Mouse (Mus musculus) heart, embryonic 11.5 days (tissue): ENCODE measurements at regions not wholly inside any gene's neighbourhood (a gene's known extent, or its start where the extent isn't known, plus 50 kb on each side); places are given as distances from the start of the nearest gene placed in this dataset.

Source experiments
- ATAC-seq: fragments of 200-750 bp; cut with Nextera tagmentation; replicated peaks from 2 replicates; pipeline ENCODE4 v1.8.0; 2017; ENCODE audit warnings: moderate library complexity; ENCODE audit not compliant: insufficient number of reproducible peaks, low FRiP score, low TSS enrichment
- H3K27ac ChIP-seq: fragments of 300-500 bp; sonication (generic); 2 replicates; pipeline ENCODE4 v1.5.1; 2014; ENCODE audit warnings: mild to moderate bottlenecking, low read depth, low read length
- H3K27me3 ChIP-seq: fragments of 300-500 bp; sonication (generic); 2 replicates; pipeline ENCODE4 v1.6.1; 2014; ENCODE audit warnings: mild to moderate bottlenecking, low read length, mixed read lengths; ENCODE audit not compliant: control insufficient read depth, insufficient read depth
- H3K36me3 ChIP-seq: fragments of 300-500 bp; sonication (generic); 2 replicates; pipeline ENCODE4 v1.6.1; 2014; ENCODE audit warnings: mild to moderate bottlenecking, low read length, moderate library complexity, mixed read lengths; ENCODE audit not compliant: control insufficient read depth, insufficient read depth
- H3K4me1 ChIP-seq: fragments of 300-500 bp; sonication (generic); 2 replicates; pipeline ENCODE4 v1.6.1; 2014; ENCODE audit warnings: low read length; ENCODE audit not compliant: control insufficient read depth, insufficient read depth
- H3K4me2 ChIP-seq: fragments of 300-500 bp; sonication (generic); 2 replicates; pipeline ENCODE4 v1.6.1; 2014; ENCODE audit warnings: mild to moderate bottlenecking, moderate library complexity
- H3K4me3 ChIP-seq: fragments of 300-500 bp; sonication (generic); 2 replicates; pipeline ENCODE4 v1.5.1; 2014; ENCODE audit warnings: low read depth, low read length
- H3K9ac ChIP-seq: fragments of 300-500 bp; sonication (generic); 2 replicates; pipeline ENCODE4 v1.6.1; 2014; ENCODE audit warnings: mild to moderate bottlenecking, low read depth, low read length, moderate library complexity
- H3K9me3 ChIP-seq: fragments of 300-500 bp; sonication (generic); replicated peaks from 2 replicates; pipeline ENCODE4 v1.6.1; 2016; ENCODE audit warnings: low read length; ENCODE audit not compliant: control insufficient read depth
- WGBS: fragments of 180-500 bp; shearing (Covaris S2); extraction: QIAGEN DNeasy Blood & Tissue Kit; methylation state at CpG from one replicate; pipeline ENCODE4 v1.1.7; 2014; ENCODE audit not compliant: insufficient replicate concordance; 5-methylcytosine and 5-hydroxymethylcytosine counted together

DNA sequence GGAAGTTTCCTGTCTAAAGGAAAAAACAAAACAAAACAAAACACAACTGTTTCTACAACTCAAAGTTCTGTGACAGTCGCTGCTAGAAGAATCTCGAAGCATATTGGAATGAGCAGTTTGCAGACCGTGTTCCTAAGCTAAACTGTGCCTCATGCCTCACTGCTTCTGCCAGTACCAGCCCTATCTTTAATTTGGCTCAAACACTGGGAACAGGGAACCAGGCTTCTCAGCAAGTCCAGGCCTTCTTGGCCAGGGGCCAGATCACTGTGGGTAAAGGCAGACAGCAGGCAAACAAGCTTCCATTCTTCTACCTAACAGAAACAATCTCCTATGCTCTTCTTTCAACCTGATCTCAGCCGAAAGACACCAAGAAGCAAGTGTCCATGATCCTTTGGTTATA is 56.5 kb downstream of the Tmsb4x start:
- H3K27me3 ChIP-seq = no peaks in the 10 kb centered on the region
- ATAC-seq = no peak
- H3K4me2 ChIP-seq = no peak overlapping the region
- H3K4me3 ChIP-seq = no peak overlapping the region
- 63% methylated on average over 4 of the region's 4 CpGs for WGBS
- no peaks in the 10 kb centered on the region for H3K4me1 ChIP-seq
- H3K27ac ChIP-seq = 0 out of 2 replicates have a peak overlapping the region, but pooled peaks have one; percentile 22
- H3K9me3 ChIP-seq = no peaks in the 10 kb centered on the region
- H3K36me3 ChIP-seq = no peaks in the 10 kb centered on the region
- H3K9ac ChIP-seq = no peak overlapping the region

DNA sequence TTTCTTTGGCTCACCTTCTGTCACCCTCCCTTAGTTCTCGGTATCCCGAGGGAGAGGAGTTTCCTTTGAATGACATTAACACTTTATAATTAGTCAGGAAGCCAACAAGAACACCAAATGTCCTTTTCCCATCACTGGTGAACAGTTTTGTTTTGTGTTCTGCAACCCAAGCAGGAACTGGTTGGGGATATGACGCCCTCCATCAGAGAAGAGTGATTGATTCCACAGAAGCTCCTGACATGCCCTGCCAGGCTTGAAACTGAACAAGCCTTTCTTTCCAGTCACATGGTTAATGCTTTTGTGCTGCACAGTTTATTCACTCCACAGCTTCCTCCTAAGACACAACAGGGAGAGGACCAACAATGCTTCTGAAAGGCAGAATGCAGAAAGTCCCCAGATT is 57.8 kb downstream of the Tmsb4x start:
- H3K27ac ChIP-seq = peak overlapping the region; percentile 35; the same call in 1 of the 2 replicates
- no peak overlapping the region for H3K4me2 ChIP-seq

DNA sequence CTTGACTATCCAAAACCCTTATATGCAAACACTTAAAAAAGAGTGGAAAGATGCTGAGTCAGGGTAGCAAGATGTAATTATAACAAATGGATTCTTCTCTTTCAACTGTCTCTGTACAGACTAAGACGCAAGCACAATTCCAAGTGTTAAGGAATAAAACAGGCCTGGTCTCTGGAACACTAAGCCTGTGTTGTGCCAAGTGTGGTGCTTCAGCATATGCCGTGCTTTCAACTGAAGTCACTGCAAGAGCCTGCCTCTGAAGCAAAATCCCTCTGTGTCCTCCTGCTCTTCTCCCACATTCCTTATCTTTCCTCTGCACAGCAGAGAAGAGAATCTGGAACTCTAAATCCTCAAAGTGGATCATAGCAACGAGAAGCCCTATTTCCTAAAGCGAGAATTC is 59.7 kb downstream of the Tmsb4x start:
- H3K4me2 ChIP-seq = no peak overlapping the region
- no peak for ATAC-seq
- no peaks in the 10 kb centered on the region for H3K4me1 ChIP-seq
- no peak overlapping the region for H3K4me3 ChIP-seq
- H3K27ac ChIP-seq = no peak overlapping the region
- no peak overlapping the region for H3K9ac ChIP-seq
- H3K27me3 ChIP-seq = no peaks in the 10 kb centered on the region
- H3K36me3 ChIP-seq = no peaks in the 10 kb centered on the region
- 81% methylated on average over 4 of the region's 4 CpGs for WGBS
- H3K9me3 ChIP-seq = no peaks in the 10 kb centered on the region

More for the DNA sequence above, 57.8 kb downstream of the Tmsb4x start:
- Histone ChIP-seq H3K9me3 (no peaks in the 10 kb centered on the region), H3K27me3 (no peaks in the 10 kb centered on the region), H3K9ac (no peak overlapping the region), H3K4me3 (no peak overlapping the region), H3K36me3 (no peaks in the 10 kb centered on the region), H3K4me1 (no peaks in the 10 kb centered on the region)
- ATAC-seq = no peak
- WGBS = 71% methylated on average over 3 of the region's 3 CpGs

DNA sequence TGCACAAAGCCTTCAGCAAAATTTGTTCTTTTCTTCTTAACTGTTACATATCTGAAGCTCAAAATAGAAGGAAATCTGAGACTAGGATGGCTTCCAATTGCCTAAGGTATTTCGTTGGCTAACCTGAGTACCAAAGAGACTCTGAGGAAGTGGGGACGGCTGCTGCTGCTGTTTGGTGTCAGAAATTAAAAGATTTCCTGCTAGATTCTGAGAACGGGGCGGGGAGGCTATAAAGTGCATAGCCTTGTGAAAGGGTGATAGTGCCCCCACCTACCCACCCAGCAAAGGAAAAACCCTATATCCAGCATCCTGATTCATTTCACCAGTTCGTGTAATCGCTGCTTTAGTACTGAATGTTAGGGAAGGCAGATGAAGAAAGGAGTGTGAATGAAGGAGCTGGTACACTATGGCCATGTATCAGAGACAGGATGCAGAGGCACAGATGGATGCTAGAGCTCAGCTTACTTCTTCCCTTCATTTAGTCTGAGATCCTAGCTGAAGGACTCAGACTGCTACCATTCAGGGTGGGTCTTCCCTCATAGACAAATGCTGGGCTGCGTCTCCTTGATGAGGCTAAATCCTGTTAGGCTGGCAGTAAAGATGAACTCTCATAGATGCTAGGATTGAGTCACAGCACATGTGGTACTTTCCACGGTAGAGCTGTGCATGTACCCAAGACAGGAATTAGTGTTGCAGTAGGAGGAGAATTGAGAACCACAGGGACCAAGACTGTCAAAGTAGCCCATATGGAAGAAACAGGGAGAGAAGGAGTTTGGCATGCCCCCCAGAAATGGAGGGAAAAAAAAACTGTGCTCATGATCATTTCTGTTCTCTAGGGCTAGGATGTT is 62.4 kb downstream of the Tmsb4x start:
- Histone ChIP-seq H3K4me2 (no peak overlapping the region), H3K27ac (no peak overlapping the region), H3K36me3 (no peaks in the 10 kb centered on the region), H3K27me3 (no peaks in the 10 kb centered on the region; the same call in 1 of the 2 replicates), H3K9ac (no peak overlapping the region), H3K4me1 (no peaks in the 10 kb centered on the region), H3K4me3 (no peak overlapping the region), H3K9me3 (no peaks in the 10 kb centered on the region)
- WGBS = 68% methylated on average over 8 of the region's 8 CpGs
- ATAC-seq = no peak

DNA sequence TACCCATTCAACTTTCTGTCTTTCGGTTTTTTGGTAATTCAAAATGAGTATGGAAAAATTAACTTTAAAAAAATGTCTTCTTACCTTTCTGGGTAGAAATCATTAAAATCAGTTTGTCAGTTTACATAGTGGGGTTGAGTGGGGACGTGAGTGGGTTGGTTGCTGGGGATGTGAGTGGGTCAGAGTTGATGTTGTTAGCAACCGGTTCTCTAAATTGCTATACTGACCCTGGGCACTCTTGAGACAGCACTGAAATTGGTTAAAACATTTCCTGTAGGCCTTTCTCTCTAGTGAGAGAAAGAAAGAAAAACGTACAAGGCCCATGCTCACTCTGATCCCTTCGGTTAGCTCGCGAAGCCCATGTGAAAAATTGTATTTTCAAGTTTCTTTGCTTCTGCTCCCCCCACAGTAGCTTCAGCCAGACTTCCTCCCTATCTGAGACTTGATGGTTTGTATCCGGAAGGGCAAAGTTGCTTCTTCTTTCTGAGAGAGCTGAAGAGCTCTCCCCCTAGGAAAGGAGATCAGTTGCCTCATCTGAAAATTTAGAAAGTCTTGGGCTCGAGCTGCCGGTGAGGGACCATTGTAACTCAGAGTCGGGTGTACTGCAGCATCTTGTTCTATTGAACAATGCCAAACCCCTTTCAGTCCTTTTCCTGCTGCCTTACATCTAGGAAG is 63.5 kb downstream of the Tmsb4x start:
- H3K4me3 ChIP-seq = no peak overlapping the region
- no peak overlapping the region for H3K4me2 ChIP-seq
- H3K4me1 ChIP-seq = no peaks in the 10 kb centered on the region
- H3K36me3 ChIP-seq = no peaks in the 10 kb centered on the region
- 71% methylated on average over 11 of the region's 11 CpGs for whole genome bisulfite sequencing
- H3K27me3 ChIP-seq = no peaks in the 10 kb centered on the region; the same call in 1 of the 2 replicates
- H3K9me3 ChIP-seq = no peaks in the 10 kb centered on the region
- H3K27ac ChIP-seq = no peak overlapping the region
- no peak for ATAC-seq
- H3K9ac ChIP-seq = no peak overlapping the region

DNA sequence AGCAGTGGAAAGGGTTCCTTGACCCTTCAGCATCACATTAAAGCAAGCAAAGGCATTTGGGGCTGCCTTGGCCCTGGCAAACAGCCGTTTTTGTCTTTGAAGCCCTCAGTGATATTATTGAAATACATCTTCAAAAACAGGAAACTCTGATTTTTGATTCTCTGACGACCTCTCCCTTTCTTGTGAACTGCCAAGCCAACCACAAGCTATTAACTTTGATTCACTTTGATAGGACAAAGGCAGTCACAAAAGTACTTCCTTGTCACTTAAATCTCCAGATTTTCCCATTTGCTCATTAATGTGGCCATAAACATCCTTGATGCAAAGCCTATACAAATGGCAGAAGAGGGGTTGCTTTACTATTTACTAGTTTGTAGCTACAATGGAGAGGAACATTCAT is 70.0 kb downstream of the Tmsb4x start:
- ATAC-seq = no peak
- Histone ChIP-seq H3K4me2 (no peak overlapping the region), H3K9ac (no peak overlapping the region), H3K9me3 (no peaks in the 10 kb centered on the region), H3K4me3 (no peak overlapping the region), H3K27me3 (no peaks in the 10 kb centered on the region; the same call in 1 of the 2 replicates), H3K36me3 (no peaks in the 10 kb centered on the region), H3K4me1 (no peaks in the 10 kb centered on the region), H3K27ac (no peak overlapping the region)
- 71% methylated on average over 2 of the region's 2 CpGs for WGBS

DNA sequence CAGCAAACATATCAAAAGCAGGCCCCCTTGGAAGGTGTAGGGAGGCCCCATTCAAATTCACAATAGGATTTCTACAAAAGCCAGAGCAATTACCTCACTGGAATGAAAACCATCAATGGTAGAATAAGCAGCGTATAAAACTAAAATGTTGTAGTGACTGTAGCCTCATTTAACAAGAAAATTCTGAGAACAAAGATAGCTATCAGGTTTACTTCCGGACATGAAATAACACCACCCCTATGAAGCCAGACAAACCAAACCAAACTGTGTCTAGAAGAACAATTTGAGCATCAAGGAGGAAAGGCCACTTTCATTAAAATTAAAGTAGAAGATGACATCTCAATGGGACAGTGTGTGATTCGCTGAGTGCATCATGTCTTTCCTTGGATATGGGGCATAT is 74.9 kb downstream of the Tmsb4x start:
- H3K27me3 ChIP-seq = no peaks in the 10 kb centered on the region
- H3K36me3 ChIP-seq = no peaks in the 10 kb centered on the region

DNA sequence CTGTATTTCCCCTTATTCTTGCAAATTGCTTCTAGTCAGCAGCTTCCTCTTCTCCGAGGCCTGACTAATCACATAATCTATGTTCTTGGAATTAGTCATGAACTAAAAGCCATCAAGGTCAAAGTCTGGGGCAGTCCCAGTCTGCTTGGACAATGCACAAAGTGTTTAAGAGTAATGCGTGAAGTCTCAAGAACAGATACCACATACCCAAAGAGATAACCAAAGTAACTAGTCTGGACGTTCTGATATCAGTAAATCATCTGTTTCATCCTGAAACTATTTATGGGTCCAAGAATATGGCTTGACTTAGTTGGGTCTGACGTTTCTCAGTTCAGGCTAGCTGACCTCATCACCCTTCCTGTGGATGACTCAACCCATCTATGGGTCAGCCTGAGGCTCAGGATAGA is 76.1 kb downstream of the Tmsb4x start:
- no peaks in the 10 kb centered on the region for H3K9me3 ChIP-seq
- whole genome bisulfite sequencing = 47% methylated on average over 4 of the region's 4 CpGs
- no peak overlapping the region for H3K4me3 ChIP-seq
- no peak for ATAC-seq
- H3K9ac ChIP-seq = no peak overlapping the region
- H3K27ac ChIP-seq = no peak overlapping the region
- no peaks in the 10 kb centered on the region for H3K27me3 ChIP-seq
- no peaks in the 10 kb centered on the region for H3K4me1 ChIP-seq
- H3K4me2 ChIP-seq = no peak overlapping the region
- H3K36me3 ChIP-seq = no peaks in the 10 kb centered on the region

More for the DNA sequence above, 74.9 kb downstream of the Tmsb4x start:
- no peaks in the 10 kb centered on the region for H3K4me1 ChIP-seq
- no peak overlapping the region for H3K9ac ChIP-seq
- WGBS = 84% methylated on average over 3 of the region's 3 CpGs
- H3K27ac ChIP-seq = no peak overlapping the region
- no peak overlapping the region for H3K4me3 ChIP-seq
- no peak overlapping the region for H3K4me2 ChIP-seq
- no peak for ATAC-seq
- H3K9me3 ChIP-seq = no peaks in the 10 kb centered on the region
